Mouse (Mus musculus): ENCODE results near the gene Wdr41.
A peak's percentile ranks its signal among the peaks of the same experiment; 100 is the strongest.

The Wdr41 gene

GRCm38 (mm10) chr13:94976219-94977186, at the start of gene Wdr41:
Gene Wdr41 (plus strand): TSS chr13:94976344.
- DNase-seq (ENCODE audit: extremely low read depth, low read depth, low spot score): peak; percentile 36

GRCm38 (mm10) chr13:94928086-94928485, 48.1 kb upstream of the Wdr41 start:
- no peak for DNase-seq (ENCODE audit: extremely low read depth, low read depth, low spot score)

GRCm38 (mm10) chr13:94938418-94938817, 37.7 kb upstream of the Wdr41 start:
- no peak for DNase-seq (ENCODE audit: extremely low read depth, low read depth, low spot score)

GRCm38 (mm10) chr13:94940104-94940503, 36.0 kb upstream of the Wdr41 start:
- DNase-seq (ENCODE audit: extremely low read depth, low read depth, low spot score): no peak

GRCm38 (mm10) chr13:94941230-94941629, 34.9 kb upstream of the Wdr41 start:
- peak; percentile 0 for DNase-seq (ENCODE audit: extremely low read depth, low read depth, low spot score)

- no peak for DNase-seq (ENCODE audit: extremely low read depth, low read depth, low spot score)
Observed at GRCm38 (mm10) chr13:94955941-94956340, 20.2 kb upstream of the Wdr41 start.

- DNase-seq (ENCODE audit: extremely low read depth, low read depth, low spot score): no peak
Observed at GRCm38 (mm10) chr13:94957965-94958364, 18.2 kb upstream of the Wdr41 start.

- DNase-seq (ENCODE audit: extremely low read depth, low read depth, low spot score): no peak
Observed at GRCm38 (mm10) chr13:94969992-94970553, 6.1 kb upstream of the Wdr41 start.

GRCm38 (mm10) chr13:94975828-94976218, 321 bp upstream of the Wdr41 start:
- peak; percentile 36 for DNase-seq (ENCODE audit: extremely low read depth, low read depth, low spot score)

- no peak for DNase-seq (ENCODE audit: extremely low read depth, low read depth, low spot score)
Observed at GRCm38 (mm10) chr13:94979081-94979480, 2.9 kb downstream of the Wdr41 start.

- no peak for DNase-seq (ENCODE audit: extremely low read depth, low read depth, low spot score)
Observed at GRCm38 (mm10) chr13:94990516-94990915, 14.4 kb downstream of the Wdr41 start.

GRCm38 (mm10) chr13:95007281-95007680, 31.1 kb downstream of the Wdr41 start:
- DNase-seq (ENCODE audit: extremely low read depth, low read depth, low spot score): no peak

GRCm38 (mm10) chr13:95009261-95009660, 33.1 kb downstream of the Wdr41 start:
- no peak for DNase-seq (ENCODE audit: extremely low read depth, low read depth, low spot score)

GRCm38 (mm10) chr13:95011546-95012257, 35.6 kb downstream of the Wdr41 start:
- DNase-seq (ENCODE audit: extremely low read depth, low read depth, low spot score): no peak

- no peak for DNase-seq (ENCODE audit: extremely low read depth, low read depth, low spot score)
Observed at GRCm38 (mm10) chr13:95017278-95017677, 41.1 kb downstream of the Wdr41 start.

- no peak for DNase-seq (ENCODE audit: extremely low read depth, low read depth, low spot score)
Observed at GRCm38 (mm10) chr13:95017916-95018315, 41.8 kb downstream of the Wdr41 start.

GRCm38 (mm10) chr13:95019345-95019744, 43.2 kb downstream of the Wdr41 start:
- no peak for DNase-seq (ENCODE audit: extremely low read depth, low read depth, low spot score)

GRCm38 (mm10) chr13:95020216-95020615, 44.1 kb downstream of the Wdr41 start:
- no peak for DNase-seq (ENCODE audit: extremely low read depth, low read depth, low spot score)

- DNase-seq (ENCODE audit: extremely low read depth, low read depth, low spot score): no peak
Observed at GRCm38 (mm10) chr13:95030828-95031227, 54.7 kb downstream of the Wdr41 start.

GRCm38 (mm10) chr13:95032127-95032831, 56.1 kb downstream of the Wdr41 start:
- no peak for DNase-seq (ENCODE audit: extremely low read depth, low read depth, low spot score)

GRCm38 (mm10) chr13:95032973-95033372, 56.8 kb downstream of the Wdr41 start:
- DNase-seq (ENCODE audit: extremely low read depth, low read depth, low spot score): no peak

All from fat pad, adult 2 months (tissue).